In genomic region chr1:138618012-138618354, GRCm38 (mm10) we compare ENCODE assay signal across 8 mouse cellular contexts. TPM values are rescaled to one million over a fixed set of nuclear protein-coding genes. Genes with fewer than 3 reads are reported as not detected.
DNase-seq lines count a peak whose midpoint lies in the region; ATAC-seq lines count a peak whose summit lies in the region.

No protein-coding gene starts in this region.

- peak; percentile 92 for DNase-seq in 3134 (ENCODE audit: extremely low read depth, insufficient read length, low spot score)
- DNase-seq in adrenal gland, postnatal 25 days, result peak; percentile 91
- peak; percentile 88 for DNase-seq in embryonic facial prominence, embryonic 11.5 days (ENCODE audit: low spot score)
- DNase-seq in heart, adult 11 months, result peak; percentile 99
- DNase-seq in kidney, adult 18-20 months, result peak; percentile 91
- DNase-seq in limb, embryonic 10.5 days (ENCODE audit: low spot score), result peak; percentile 87
- DNase-seq in skeletal muscle tissue, adult 2 months (ENCODE audit: low read depth, low spot score), result peak; percentile 80

- peak overlapping the region; percentile 84 for H3K4me3 ChIP-seq in embryonic facial prominence, embryonic 11.5 days (ENCODE audit: low read depth, low read length)
- H3K4me3 ChIP-seq in limb, embryonic 10.5 days, result peak overlapping the region; percentile 97
- H3K4me3 ChIP-seq in midbrain, embryonic 12.5 days, result peak overlapping the region; percentile 94

- H3K4me2 ChIP-seq in embryonic facial prominence, embryonic 11.5 days (ENCODE audit: low read depth, low read length), result peak overlapping the region; percentile 47
- H3K4me2 ChIP-seq in midbrain, embryonic 12.5 days (replicated peaks), result peak overlapping the region; percentile 79

- peak overlapping the region; percentile 32; the same call in 1 of the 2 replicates for H3K9ac ChIP-seq in embryonic facial prominence, embryonic 11.5 days (replicated peaks; ENCODE audit: low read length)
- peak overlapping the region; percentile 46 for H3K9ac ChIP-seq in midbrain, embryonic 12.5 days (replicated peaks)

- no peaks in the 10 kb centered on the region for H3K9me3 ChIP-seq in embryonic facial prominence, embryonic 11.5 days (replicated peaks; ENCODE audit: control insufficient read depth, low read length)
- no peaks in the 10 kb centered on the region for H3K9me3 ChIP-seq in limb, embryonic 10.5 days (replicated peaks)
- no peaks in the 10 kb centered on the region for H3K9me3 ChIP-seq in midbrain, embryonic 12.5 days

- peak; percentile 92 for ATAC-seq in embryonic facial prominence, embryonic 11.5 days (replicated peaks; ENCODE audit: insufficient number of reproducible peaks, low FRiP score, low TSS enrichment, low read depth)
- peak; percentile 84 for ATAC-seq in midbrain, embryonic 12.5 days (ENCODE audit: low FRiP score, low read depth)

- no peaks in the 10 kb centered on the region for H3K27me3 ChIP-seq in embryonic facial prominence, embryonic 11.5 days (ENCODE audit: control insufficient read depth, insufficient read depth, low read length)
- H3K27me3 ChIP-seq in limb, embryonic 10.5 days (ENCODE audit: low read depth, poor library complexity, severe bottlenecking), result no peaks in the 10 kb centered on the region
- no peaks in the 10 kb centered on the region for H3K27me3 ChIP-seq in midbrain, embryonic 12.5 days

- no peak overlapping the region for H3K27ac ChIP-seq in embryonic facial prominence, embryonic 11.5 days (replicated peaks; ENCODE audit: low read depth, low read length)
- H3K27ac ChIP-seq in limb, embryonic 10.5 days, result peak overlapping the region; percentile 98
- H3K27ac ChIP-seq in midbrain, embryonic 12.5 days (replicated peaks), result peak overlapping the region; percentile 95

- H3K4me1 ChIP-seq in embryonic facial prominence, embryonic 11.5 days (ENCODE audit: control insufficient read depth, insufficient read depth, low read length), result no peaks in the 10 kb centered on the region
- H3K4me1 ChIP-seq in limb, embryonic 10.5 days, result peaks cover 33% of the 10 kb centered on the region
- peaks cover 19% of the 10 kb centered on the region for H3K4me1 ChIP-seq in midbrain, embryonic 12.5 days

- 1% methylated on average over 11 of the region's 11 CpGs for WGBS in embryonic facial prominence, embryonic 11.5 days
- 1% methylated on average over 11 of the region's 11 CpGs for WGBS in limb, embryonic 10.5 days
- 2% methylated on average over 11 of the region's 11 CpGs for WGBS in midbrain, embryonic 12.5 days

- H3K36me3 ChIP-seq in embryonic facial prominence, embryonic 11.5 days (replicated peaks; ENCODE audit: control insufficient read depth, insufficient read depth, low read depth, low read length), result no peaks in the 10 kb centered on the region
- no peaks in the 10 kb centered on the region for H3K36me3 ChIP-seq in limb, embryonic 10.5 days
- H3K36me3 ChIP-seq in midbrain, embryonic 12.5 days, result no peaks in the 10 kb centered on the region

RNA-seq across cellular contexts. Expression of gene Nek7, which starts 2.0 kb away (rescaled TPM):
- total RNA-seq in adrenal gland, postnatal 25 days (2021), result 45.5 and 51.2 TPM in 2 replicates
- polyA plus RNA-seq in embryonic facial prominence, embryonic 11.5 days (2014; fragmentation: Nextera tagmentation; extraction: Ambion mirVana), result 30.1 and 30.8 TPM in 2 replicates
- polyA plus RNA-seq in limb, embryonic 10.5 days (2016; fragmentation: Nextera tagmentation; extraction: Ambion mirVana), result 26.1 and 34.7 TPM in 2 replicates
- 31.0 and 31.8 TPM in 2 replicates for polyA plus RNA-seq in midbrain, embryonic 12.5 days (2016; fragmentation: Nextera tagmentation; extraction: Ambion mirVana)
